Mouse (Mus musculus) ovary, postnatal 14 days (tissue): ENCODE measurements around the gene Aldh4a1.

Experiments used
- DNase-seq: peaks from one replicate; pipeline ENCODE4 v3.0.0; 2022; ENCODE audit warnings: low spot score

Gene Aldh4a1

GRCm38 (mm10) chr4:139675696-139676095 lies 53.0 kb downstream of the Aldh4a1 start:
- no peak for DNase-seq

- no peak for DNase-seq
Observed at GRCm38 (mm10) chr4:139683728-139684638, 61.3 kb downstream of the Aldh4a1 start.

- DNase-seq: peak; percentile 52
Observed at GRCm38 (mm10) chr4:139684639-139685017, 62.0 kb downstream of the Aldh4a1 start.

- DNase-seq: no peak
Observed at GRCm38 (mm10) chr4:139688058-139688457, 65.4 kb downstream of the Aldh4a1 start.

GRCm38 (mm10) chr4:139689627-139690269 lies 67.1 kb downstream of the Aldh4a1 start:
- DNase-seq: no peak

GRCm38 (mm10) chr4:139693315-139693714 lies 70.6 kb downstream of the Aldh4a1 start:
- no peak for DNase-seq

GRCm38 (mm10) chr4:139697755-139698154 lies 75.1 kb downstream of the Aldh4a1 start:
- no peak for DNase-seq

GRCm38 (mm10) chr4:139698602-139699001 lies 75.9 kb downstream of the Aldh4a1 start:
- no peak for DNase-seq
